Mouse (Mus musculus) erythroblast, embryonic 14.5 days (primary cell): Measurements from ENCODE around the gene Ush1c. TPM values are rescaled to one million over a fixed set of nuclear protein-coding genes. Genes with fewer than 3 reads are reported as not detected.

Experiments used
- H3K27me3 ChIP-seq: 2 replicates; pipeline ENCODE4 v1.6.1; 2012; ENCODE audit warnings: inconsistent platforms; ENCODE audit not compliant: control insufficient read depth
- H3K36me3 ChIP-seq: 2 replicates; pipeline ENCODE4 v1.6.1; 2012; ENCODE audit warnings: mild to moderate bottlenecking, inconsistent platforms; ENCODE audit not compliant: control insufficient read depth
- H3K4me1 ChIP-seq: 2 replicates; pipeline ENCODE4 v1.6.1; 2012; ENCODE audit warnings: inconsistent platforms; ENCODE audit not compliant: control insufficient read depth
- H3K4me3 ChIP-seq: replicated peaks from 2 replicates; pipeline ENCODE3; 2012; ENCODE audit warnings: moderate library complexity, mild to moderate bottlenecking, inconsistent platforms
- H3K9me3 ChIP-seq: 2 replicates; pipeline ENCODE4 v1.6.1; 2012; ENCODE audit warnings: low read length, inconsistent platforms, mixed read lengths; ENCODE audit not compliant: control insufficient read depth
- GATA1 ChIP-seq: IDR thresholded peaks from 2 replicates; pipeline ENCODE4 v1.6.1; 2012; ENCODE audit warnings: low read length, inconsistent platforms, mixed read lengths
- TAL1 ChIP-seq: IDR thresholded peaks from 3 replicates; pipeline ENCODE4 v1.6.1; 2012; ENCODE audit warnings: low read length, inconsistent platforms, mixed read lengths
- polyA plus RNA-seq: library from polyadenylated mRNA; stranded (reverse); fragments of >175 nt; gene quantifications from 2 replicates; pipeline ENCODE4 v1.2.3, GENCODE M21; 2012

Ush1c gene
- polyA plus RNA-seq, 1 experiment: not detected

GRCm38 (mm10) chr7:46157746-46158145 is 80.6 kb downstream of the Ush1c start:
- Histone ChIP-seq H3K4me1 (no peaks in the 10 kb centered on the region), H3K4me3 (no peak overlapping the region), H3K9me3 (no peaks in the 10 kb centered on the region), H3K36me3 (no peaks in the 10 kb centered on the region), H3K27me3 (no peaks in the 10 kb centered on the region)
- TF ChIP-seq TAL1 (no peak), GATA1 (no peak)

GRCm38 (mm10) chr7:46154498-46155488 is 83.5 kb downstream of the Ush1c start:
- TF ChIP-seq TAL1 (no peak), GATA1 (no peak)
- no peaks in the 10 kb centered on the region for H3K4me1 ChIP-seq
- H3K27me3 ChIP-seq: no peaks in the 10 kb centered on the region

DNA sequence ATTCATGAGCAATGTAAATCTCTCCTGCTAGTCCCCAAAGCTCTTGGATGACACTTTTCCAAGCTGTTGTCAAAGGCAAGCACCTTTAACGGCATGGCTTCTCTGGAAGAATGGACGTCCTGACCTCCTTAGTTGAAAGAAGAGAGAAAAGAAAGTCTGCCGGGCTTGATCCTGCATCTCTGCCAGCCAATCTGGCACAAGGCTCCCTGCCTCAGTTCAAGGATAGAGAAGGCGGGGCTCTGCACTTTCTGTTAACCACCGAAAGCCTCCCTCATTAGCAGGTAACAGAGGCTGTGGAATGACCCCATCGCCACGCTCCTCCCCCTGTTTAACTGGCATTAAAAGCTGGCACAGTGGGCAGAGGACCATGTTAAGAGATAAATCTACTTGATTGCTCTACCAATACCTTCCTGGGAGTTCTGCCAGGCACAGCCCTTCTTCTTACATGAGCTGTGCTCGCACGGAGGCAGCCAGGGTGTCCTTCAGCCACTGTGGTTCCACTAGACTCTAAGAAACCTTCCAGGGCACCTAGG is 85.4 kb downstream of the Ush1c start:
- TF ChIP-seq GATA1: no peak
- TF ChIP-seq TAL1: no peak
- Histone ChIP-seq H3K27me3 (no peaks in the 10 kb centered on the region), H3K36me3 (no peaks in the 10 kb centered on the region), H3K4me1 (no peaks in the 10 kb centered on the region), H3K9me3 (no peaks in the 10 kb centered on the region), H3K4me3 (no peak overlapping the region)

More at GRCm38 (mm10) chr7:46154498-46155488, 83.5 kb downstream of the Ush1c start:
- Histone ChIP-seq H3K4me3 (no peak overlapping the region), H3K36me3 (no peaks in the 10 kb centered on the region), H3K9me3 (no peaks in the 10 kb centered on the region)

DNA sequence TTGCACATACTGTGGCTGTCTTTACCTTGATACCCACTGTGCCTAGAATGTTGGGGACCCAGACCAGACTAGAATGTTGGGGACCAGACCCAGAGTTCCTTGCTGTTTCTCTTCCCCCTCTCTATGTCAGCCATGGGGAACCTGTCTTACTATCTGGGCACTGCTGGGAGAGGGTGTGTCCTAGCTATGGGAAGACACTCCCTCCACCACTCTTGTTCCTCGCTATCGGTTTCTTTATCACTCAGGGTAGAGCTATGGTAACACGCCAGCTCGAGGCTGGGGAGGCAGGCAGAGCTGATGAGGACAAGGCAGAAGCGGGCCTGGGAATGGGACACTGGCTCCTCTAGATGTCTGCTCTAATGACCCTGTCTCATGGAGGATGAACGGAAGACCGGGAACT is 90.9 kb downstream of the Ush1c start:
- Histone ChIP-seq H3K9me3 (no peaks in the 10 kb centered on the region), H3K36me3 (no peaks in the 10 kb centered on the region), H3K4me1 (no peaks in the 10 kb centered on the region; the same call in 1 of the 2 replicates), H3K27me3 (no peaks in the 10 kb centered on the region), H3K4me3 (no peak overlapping the region)
- no peak for TF ChIP-seq GATA1
- no peak for TF ChIP-seq TAL1

- Histone ChIP-seq H3K4me1 (no peaks in the 10 kb centered on the region; the same call in 1 of the 2 replicates), H3K27me3 (no peaks in the 10 kb centered on the region), H3K9me3 (no peaks in the 10 kb centered on the region), H3K4me3 (no peak overlapping the region), H3K36me3 (no peaks in the 10 kb centered on the region)
- TF ChIP-seq GATA1: no peak
- no peak for TF ChIP-seq TAL1
These were observed 91.5 kb downstream of the Ush1c start for GRCm38 (mm10) chr7:46146675-46147308.

Other genes starting within 250 kb of the Ush1c start
- 0.03 and 0.04 TPM in 2 replicates for gene Abcc6, start 208.2 kb downstream of the Ush1c start, polyA plus RNA-seq
- 1.4 and 1.8 TPM in 2 replicates for gene Nomo1, start 204.8 kb downstream of the Ush1c start, polyA plus RNA-seq
- gene Kcnj11, start 137.7 kb downstream of the Ush1c start, polyA plus RNA-seq: 0.01 TPM in 1 of 2 replicates, not detected in the other
- not detected in 2 replicates for gene Abcc8, start 58.5 kb downstream of the Ush1c start, polyA plus RNA-seq
- gene Otog, start 2.5 kb upstream of the Ush1c start, polyA plus RNA-seq: not detected in 2 replicates
- gene Myod1, start 138.0 kb upstream of the Ush1c start, polyA plus RNA-seq: not detected in 2 replicates
- under 0.01 and 0.01 TPM in 2 replicates for gene Kcnc1, start 158.0 kb upstream of the Ush1c start, polyA plus RNA-seq